Mouse (Mus musculus): ENCODE measurements at regions not wholly inside any gene's neighbourhood (a gene's known extent, or its start where the extent isn't known, plus 50 kb on each side); places are given as distances from the start of the nearest gene placed in this dataset.

GRCm38 (mm10) chr1:77592248-77592647 is 77.4 kb upstream of the Epha4 start:
- no peak overlapping the region for H3K9ac ChIP-seq
- H3K27me3 ChIP-seq (replicated peaks) = no peaks in the 10 kb centered on the region
- H3K36me3 ChIP-seq = no peaks in the 10 kb centered on the region
- no peaks in the 10 kb centered on the region for H3K9me3 ChIP-seq
- H3K4me3 ChIP-seq = no peak overlapping the region
- 55% methylated on average over 7 of the region's 7 CpGs for WGBS
- H3K4me1 ChIP-seq = no peaks in the 10 kb centered on the region; the same call in 1 of the 2 replicates
- no peak for ATAC-seq (ENCODE audit: low FRiP score, low read depth)
- no peak overlapping the region for H3K4me2 ChIP-seq (replicated peaks)
- no peak overlapping the region for H3K27ac ChIP-seq

GRCm38 (mm10) chr1:77589423-77589822 is 74.5 kb upstream of the Epha4 start:
- Histone ChIP-seq H3K4me2 (replicated peaks) (no peak overlapping the region), H3K4me3 (no peak overlapping the region), H3K36me3 (no peaks in the 10 kb centered on the region), H3K9me3 (no peaks in the 10 kb centered on the region), H3K27me3 (replicated peaks) (no peaks in the 10 kb centered on the region; the same call in 1 of the 2 replicates), H3K27ac (no peak overlapping the region), H3K4me1 (no peaks in the 10 kb centered on the region; the same call in 1 of the 2 replicates), H3K9ac (no peak overlapping the region)
- ATAC-seq (ENCODE audit: low FRiP score, low read depth) = no peak
- 87% methylated on average over 3 of the region's 3 CpGs for WGBS

- Histone ChIP-seq H3K4me1 (no peaks in the 10 kb centered on the region), H3K4me3 (no peak overlapping the region), H3K36me3 (no peaks in the 10 kb centered on the region), H3K9me3 (no peaks in the 10 kb centered on the region), H3K4me2 (replicated peaks) (no peak overlapping the region), H3K27me3 (replicated peaks) (no peaks in the 10 kb centered on the region; the same call in 1 of the 2 replicates), H3K27ac (no peak overlapping the region), H3K9ac (no peak overlapping the region)
- 61% methylated on average over 3 of the region's 3 CpGs for WGBS
- no peak for ATAC-seq (ENCODE audit: low FRiP score, low read depth)
Measured at GRCm38 (mm10) chr1:77585520-77585919, 70.6 kb upstream of the Epha4 start.

GRCm38 (mm10) chr1:77568081-77568480 is 53.2 kb upstream of the Epha4 start:
- no peak for ATAC-seq (ENCODE audit: low FRiP score, low read depth)
- Histone ChIP-seq H3K27me3 (replicated peaks) (no peaks in the 10 kb centered on the region), H3K4me3 (no peak overlapping the region), H3K4me1 (no peaks in the 10 kb centered on the region), H3K36me3 (no peaks in the 10 kb centered on the region), H3K27ac (no peak overlapping the region), H3K4me2 (replicated peaks) (no peak overlapping the region), H3K9ac (no peak overlapping the region), H3K9me3 (no peaks in the 10 kb centered on the region)
- 86% methylated on average over 6 of the region's 6 CpGs for WGBS

- Histone ChIP-seq H3K4me3 (no peak overlapping the region), H3K36me3 (no peaks in the 10 kb centered on the region), H3K9me3 (no peaks in the 10 kb centered on the region), H3K4me1 (no peaks in the 10 kb centered on the region), H3K27me3 (replicated peaks) (no peaks in the 10 kb centered on the region), H3K4me2 (replicated peaks) (no peak overlapping the region), H3K27ac (no peak overlapping the region), H3K9ac (no peak overlapping the region)
- ATAC-seq (ENCODE audit: low FRiP score, low read depth) = no peak
- 55% methylated on average over 7 of the region's 7 CpGs for WGBS
Measured at GRCm38 (mm10) chr1:77567657-77568056, 52.8 kb upstream of the Epha4 start.
